Mouse (Mus musculus): Measurements from ENCODE around the gene Fkbp1a. TPM values are rescaled to one million over a fixed set of nuclear protein-coding genes. Genes with fewer than 3 reads are reported as not detected.

Fkbp1a gene
- total and polyA plus RNA-seq, 3 experiments, result 26.2 to 1,080 (median 304) TPM

- TF ChIP-seq USF1 (IDR thresholded peaks at IDR 0.05; ENCODE audit: low read depth, low read length), result no peak
- TF ChIP-seq ELF1 (IDR thresholded peaks at IDR 0.05; ENCODE audit: low read depth, low read length), result no peak
- no peak for TF ChIP-seq SMC3 (IDR thresholded peaks at IDR 0.05; ENCODE audit: low read depth, low read length)
- TF ChIP-seq ZMIZ1 (IDR thresholded peaks at IDR 0.05; ENCODE audit: low read depth, low read length), result no peak
- TF ChIP-seq ZKSCAN1 (IDR thresholded peaks at IDR 0.05; ENCODE audit: low read depth, low read length), result no peak
- TF ChIP-seq UBTF (IDR thresholded peaks at IDR 0.05; ENCODE audit: borderline replicate concordance, insufficient read depth, low read depth, low read length), result no peak
- H3K4me3 ChIP-seq (ENCODE audit: control insufficient read depth in 1 of 2, insufficient read depth in 1 of 2, low read depth in 2 of 2, low read length in 2 of 2), result no peak overlapping the region
Observed at GRCm38 (mm10) chr2:151609974-151610373, 67.7 kb downstream of the Fkbp1a start.

More at GRCm38 (mm10) chr2:151609974-151610373, 67.7 kb downstream of the Fkbp1a start:
- no peak for DNase-seq (ENCODE audit: low read depth, low spot score)
- Histone ChIP-seq H3K36me3 (ENCODE audit: control insufficient read depth in 1 of 2, insufficient read depth in 2 of 2, low read length in 2 of 2) (no peaks in the 10 kb centered on the region), H3K4me1 (ENCODE audit: control insufficient read depth in 1 of 2, insufficient read depth in 2 of 2, low read length in 2 of 2) (no peaks in the 10 kb centered on the region), H3K27me3 (ENCODE audit: control insufficient read depth in 1 of 2, insufficient read depth in 2 of 2, low read length in 2 of 2) (peaks cover 0 to 3% of the 10 kb centered on the region in 2 experiments; a peak in 2 of 4 replicates), H3K79me2 (ENCODE audit: control insufficient read depth, insufficient read depth, low read length, poor library complexity) (no peaks in the 10 kb centered on the region), H3K9me3 (replicated peaks; ENCODE audit: insufficient read depth, low read length) (no peaks in the 10 kb centered on the region), H3K27ac (ENCODE audit: control insufficient read depth, low read depth, low read length) (no peak overlapping the region), H3K9ac (ENCODE audit: control insufficient read depth, low read depth, low read length, poor library complexity, severe bottlenecking) (no peak overlapping the region)

Other genes starting within 250 kb of the Fkbp1a start
- not detected in 2 replicates for gene 4921509C19Rik, start 66.3 kb upstream of the Fkbp1a start, total RNA-seq (2012; rRNA removed)
- not detected for gene 4921509C19Rik, start 66.3 kb upstream of the Fkbp1a start, polyA plus RNA-seq (2012; ENCODE audit: insufficient read depth in 1 of 2, insufficient read length in 2 of 2, low read depth in 1 of 2, low replicate concordance in 2 of 2, missing spikeins in 1 of 2)
- 182 and 199 TPM in 2 replicates for gene Nsfl1c, start 48.3 kb upstream of the Fkbp1a start, total RNA-seq (2012; rRNA removed)
- 100 to 1,000 TPM; 260 to 394 TPM for gene Nsfl1c, start 48.3 kb upstream of the Fkbp1a start, polyA plus RNA-seq (2012; ENCODE audit: insufficient read depth in 1 of 2, insufficient read length in 2 of 2, low read depth in 1 of 2, low replicate concordance in 2 of 2, missing spikeins in 1 of 2)
- not detected in 2 replicates for gene Sdcbp2, start 30.1 kb downstream of the Fkbp1a start, total RNA-seq (2012; rRNA removed)
- under 1 TPM in 1 of 2 experiments, not detected in 1; 0.25 TPM for gene Sdcbp2, start 30.1 kb downstream of the Fkbp1a start, polyA plus RNA-seq (2012; ENCODE audit: insufficient read depth in 1 of 2, insufficient read length in 2 of 2, low read depth in 1 of 2, low replicate concordance in 2 of 2, missing spikeins in 1 of 2)
- gene Snph, start 90.1 kb downstream of the Fkbp1a start, total RNA-seq (2012; rRNA removed), result not detected in 2 replicates
- gene Snph, start 90.1 kb downstream of the Fkbp1a start, polyA plus RNA-seq (2012; ENCODE audit: insufficient read depth in 1 of 2, insufficient read length in 2 of 2, low read depth in 1 of 2, low replicate concordance in 2 of 2, missing spikeins in 1 of 2), result not detected
- gene Rad21l, start 126.0 kb downstream of the Fkbp1a start, total RNA-seq (2012; rRNA removed), result not detected in 2 replicates
- gene Rad21l, start 126.0 kb downstream of the Fkbp1a start, polyA plus RNA-seq (2012; ENCODE audit: insufficient read depth in 1 of 2, insufficient read length in 2 of 2, low read depth in 1 of 2, low replicate concordance in 2 of 2, missing spikeins in 1 of 2), result not detected
- not detected in 2 replicates for gene Tmem74b, start 159.5 kb downstream of the Fkbp1a start, total RNA-seq (2012; rRNA removed)
- gene Tmem74b, start 159.5 kb downstream of the Fkbp1a start, polyA plus RNA-seq (2012; ENCODE audit: insufficient read depth in 1 of 2, insufficient read length in 2 of 2, low read depth in 1 of 2, low replicate concordance in 2 of 2, missing spikeins in 1 of 2), result not detected
- gene Psmf1, start 201.7 kb downstream of the Fkbp1a start, total RNA-seq (2012; rRNA removed), result 46.5 and 60.2 TPM in 2 replicates
- 100 to 1,000 TPM in 1 of 2 experiments, not detected in 1; 112 TPM for gene Psmf1, start 201.7 kb downstream of the Fkbp1a start, polyA plus RNA-seq (2012; ENCODE audit: insufficient read depth in 1 of 2, insufficient read length in 2 of 2, low read depth in 1 of 2, low replicate concordance in 2 of 2, missing spikeins in 1 of 2)